Mouse (Mus musculus) thymus, postnatal 36 days (tissue): Measurements from ENCODE around the gene 2610528A11Rik.
A peak's percentile ranks its signal among the peaks of the same experiment; 100 is the strongest.
"Not testable (repeated sequence)": the region's sequence is repeated elsewhere in the genome, so short reads cannot be mapped to it uniquely, and the experiment has no call there.

ENCODE experiments used
- DNase-seq, 2 experiments: peaks; one replicate each; pipeline ENCODE4 v3.0.0; 2022; ENCODE audit warnings: mixed read lengths in 2 of 2

The 2610528A11Rik gene

GRCm38 (mm10) chr14:37113922-37114321, at the start of gene 2610528A11Rik:
TSS of gene 2610528A11Rik (minus strand) at chr14:37114022.
- no peak for DNase-seq

GRCm38 (mm10) chr14:37163277-37163956, 49.6 kb upstream of the 2610528A11Rik start:
- no peak for DNase-seq

DNA sequence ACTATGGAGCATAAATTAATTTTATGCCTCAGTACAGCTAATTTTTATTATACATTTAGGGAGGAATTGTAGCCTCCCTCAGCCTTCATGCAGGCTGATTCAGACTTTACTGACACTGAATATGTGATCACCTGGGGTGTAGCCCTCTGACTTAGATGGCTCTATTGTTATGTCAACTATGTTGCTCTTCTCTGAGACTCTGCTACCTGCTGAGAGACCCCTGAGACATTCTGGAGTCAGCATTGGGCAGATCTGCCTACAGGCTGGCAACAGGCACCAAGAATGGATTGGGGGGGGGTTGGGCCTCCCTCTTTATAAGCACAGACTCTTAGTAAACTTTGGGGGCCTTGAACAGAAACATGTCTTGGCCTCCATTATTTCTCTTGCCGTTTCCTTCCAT, 40.6 kb upstream of the 2610528A11Rik start:
- no peak for DNase-seq

DNA sequence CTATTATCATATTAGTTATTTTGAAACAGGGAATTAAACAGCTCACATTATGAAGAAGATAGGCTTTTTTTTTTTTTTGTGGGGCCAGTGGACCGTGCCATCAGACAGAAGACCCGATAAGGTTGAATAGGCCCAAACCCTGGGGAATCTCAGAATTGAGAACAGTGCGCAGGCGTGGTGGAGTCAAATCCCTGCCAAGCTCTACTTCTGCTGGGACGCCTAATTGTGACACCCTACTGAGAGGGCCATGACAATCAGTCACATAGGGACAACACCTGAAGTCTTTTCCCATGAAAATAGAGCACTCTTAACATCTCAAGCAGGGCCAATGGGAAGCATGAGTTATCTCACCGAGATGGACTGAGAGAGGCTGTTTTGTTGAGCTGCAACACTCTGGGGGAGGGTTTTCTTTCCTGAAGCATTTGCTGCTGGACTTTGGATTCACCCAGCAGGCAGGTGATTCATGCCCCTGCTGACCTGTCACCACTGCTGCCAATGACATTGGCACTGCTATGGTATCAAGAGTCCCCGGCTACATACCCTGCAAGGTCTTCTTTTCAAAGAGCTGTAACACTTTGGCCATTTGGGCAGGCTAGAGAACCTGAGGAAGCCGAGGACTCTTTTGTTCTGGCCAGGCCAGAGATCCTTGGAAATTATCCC, 25.4 kb upstream of the 2610528A11Rik start:
- DNase-seq, result no peak

DNA sequence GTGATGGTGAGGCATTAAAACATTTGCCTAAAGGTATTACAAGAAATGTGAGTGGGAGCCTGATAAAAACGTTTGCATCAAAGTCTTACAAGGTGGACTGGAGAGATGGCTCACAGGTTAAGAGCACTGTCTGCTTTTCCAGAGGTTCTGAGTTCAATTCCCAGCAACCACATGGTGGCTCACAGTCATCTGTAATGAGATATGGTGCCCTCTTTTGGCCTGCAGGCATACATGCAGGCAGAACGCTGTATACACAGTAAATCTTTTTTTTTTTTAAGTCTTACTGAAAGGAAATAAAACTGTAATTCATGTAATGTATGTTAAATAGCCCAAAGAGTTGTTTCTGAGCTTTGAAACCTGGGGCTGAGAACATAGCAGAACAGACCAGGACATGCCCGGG, 23.8 kb upstream of the 2610528A11Rik start:
- DNase-seq, result not testable (repeated sequence)

DNA sequence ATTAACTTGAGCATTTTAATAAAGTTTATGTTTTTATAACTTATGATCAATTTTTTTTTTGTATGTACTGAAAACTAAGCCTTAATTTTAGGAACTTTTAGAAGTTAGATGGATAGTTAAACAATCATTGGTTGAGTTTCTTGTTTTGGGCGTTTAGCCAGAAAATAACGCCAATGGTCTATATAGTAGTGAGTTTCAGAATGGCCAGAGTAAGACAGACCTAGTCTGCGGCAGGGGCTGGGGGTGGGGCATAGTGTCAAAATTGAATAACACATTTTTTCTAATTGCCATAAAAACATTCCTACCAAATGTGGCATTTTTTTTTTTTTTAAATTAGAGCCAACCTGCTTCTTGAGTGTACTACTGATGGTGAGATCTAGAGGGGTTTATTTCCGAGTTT, 22.3 kb upstream of the 2610528A11Rik start:
- DNase-seq, result no peak

DNA sequence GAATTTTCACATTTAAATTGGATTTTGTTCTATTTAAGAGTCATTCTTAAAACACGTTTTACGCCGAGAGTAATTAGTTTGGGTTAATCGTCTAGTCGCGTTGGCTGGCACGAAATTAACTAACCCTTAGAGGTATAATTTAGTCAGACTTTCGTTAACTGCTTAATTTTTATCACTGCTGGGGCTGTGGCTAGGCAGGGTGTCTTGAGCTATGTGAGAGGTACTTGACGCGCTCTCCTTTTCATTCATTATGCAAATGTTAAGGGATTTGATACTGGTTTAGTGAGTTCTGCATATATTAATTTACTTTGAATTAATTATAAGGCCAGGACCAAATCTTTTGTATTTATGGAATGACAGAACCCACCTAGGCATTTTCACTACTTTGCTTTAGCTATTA, 21.8 kb upstream of the 2610528A11Rik start:
- DNase-seq, result no peak

DNA sequence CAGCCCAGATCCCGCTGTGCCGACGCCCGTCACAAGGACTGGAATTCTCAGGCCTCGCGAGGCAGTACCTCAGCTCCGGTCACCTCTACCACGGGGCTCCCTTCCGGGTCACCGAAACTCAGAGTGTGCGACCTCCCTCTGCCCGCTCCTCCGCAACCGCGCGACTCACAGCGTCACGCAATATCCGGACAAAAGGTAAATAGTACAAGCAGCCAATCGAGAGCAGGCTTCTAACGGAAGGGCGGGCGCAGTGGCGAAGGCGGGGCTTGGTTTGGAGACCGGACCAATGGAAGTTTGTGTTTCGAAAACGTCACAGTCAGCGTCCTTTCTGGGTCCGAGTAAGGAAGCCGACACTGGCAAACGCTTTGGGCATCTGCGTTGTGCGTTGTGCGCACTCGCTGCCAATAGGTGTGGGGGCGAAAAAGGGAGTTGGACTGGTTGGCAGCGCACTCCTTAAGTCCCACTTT, 21.3 kb upstream of the 2610528A11Rik start, which contains the start of gene Ghitm:
Gene Ghitm (minus strand): TSS at position 146 of the 467 bp plus-strand sequence.
- DNase-seq, result peak; percentile 96

- DNase-seq, result no peak
Observed at GRCm38 (mm10) chr14:37134304-37135126, 20.7 kb upstream of the 2610528A11Rik start.

- DNase-seq, result peak in 1 of 2 experiments; percentile 13
Observed at GRCm38 (mm10) chr14:37127652-37128051, 13.8 kb upstream of the 2610528A11Rik start.

- no peak for DNase-seq
Observed at GRCm38 (mm10) chr14:37119233-37119632, 5.4 kb upstream of the 2610528A11Rik start.

GRCm38 (mm10) chr14:37112931-37113330, 891 bp downstream of the 2610528A11Rik start:
- no peak for DNase-seq

GRCm38 (mm10) chr14:37111371-37111770, 2.5 kb downstream of the 2610528A11Rik start:
- DNase-seq, result no peak

GRCm38 (mm10) chr14:37110456-37110855, 3.4 kb downstream of the 2610528A11Rik start:
- no peak for DNase-seq

DNA sequence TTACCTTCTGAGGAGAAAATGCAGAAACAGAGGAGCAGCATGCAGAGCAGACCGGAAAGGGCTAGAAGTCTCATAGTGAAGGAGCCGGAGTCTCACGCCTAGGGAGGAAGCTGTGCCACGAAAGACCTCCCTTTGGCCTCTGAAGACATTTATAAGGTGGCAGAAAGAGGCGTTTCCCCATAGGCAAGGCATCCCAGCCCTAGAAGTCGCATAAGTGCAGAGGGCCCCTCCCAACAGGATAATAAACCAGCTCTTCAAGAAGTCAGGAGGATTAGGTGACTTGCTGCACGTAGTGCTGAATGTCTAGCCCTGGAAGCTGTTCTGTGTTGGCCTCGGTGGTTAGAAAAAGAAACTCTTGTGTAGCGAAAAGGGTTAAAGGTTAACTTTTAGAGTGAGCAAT, 3.8 kb downstream of the 2610528A11Rik start:
- DNase-seq, result no peak

GRCm38 (mm10) chr14:37109460-37109859, 4.4 kb downstream of the 2610528A11Rik start:
- no peak for DNase-seq

- no peak for DNase-seq
Observed at GRCm38 (mm10) chr14:37105846-37106245, 8.0 kb downstream of the 2610528A11Rik start.

DNA sequence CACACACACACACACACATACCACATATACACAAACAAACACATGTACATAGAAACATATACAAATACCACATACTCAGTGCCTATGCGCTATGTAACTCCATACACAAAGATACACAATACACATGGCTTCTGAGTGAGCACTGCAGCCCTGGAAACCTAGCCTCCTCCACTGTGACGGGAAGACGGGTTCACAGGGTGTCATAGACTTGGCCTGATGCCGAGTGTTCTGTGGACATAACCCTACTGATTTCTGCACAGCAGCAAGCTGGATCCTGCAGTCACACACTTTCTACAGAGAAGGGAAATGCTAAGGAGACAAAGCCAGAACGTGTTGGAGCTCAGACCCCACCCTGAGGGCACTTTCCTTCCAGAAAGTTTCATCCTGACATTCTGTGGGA, 9.1 kb downstream of the 2610528A11Rik start:
- no peak for DNase-seq

- no peak for DNase-seq
Observed at GRCm38 (mm10) chr14:37102484-37102883, 11.3 kb downstream of the 2610528A11Rik start.

- no peak for DNase-seq
Observed at GRCm38 (mm10) chr14:37101531-37101930, 12.3 kb downstream of the 2610528A11Rik start.

GRCm38 (mm10) chr14:37097956-37098530, 15.8 kb downstream of the 2610528A11Rik start, which contains the start of gene Cdhr1:
TSS of gene Cdhr1 (minus strand) at chr14:37098347.
- no peak for DNase-seq

GRCm38 (mm10) chr14:37095556-37095955, 18.3 kb downstream of the 2610528A11Rik start:
- no peak for DNase-seq

DNA sequence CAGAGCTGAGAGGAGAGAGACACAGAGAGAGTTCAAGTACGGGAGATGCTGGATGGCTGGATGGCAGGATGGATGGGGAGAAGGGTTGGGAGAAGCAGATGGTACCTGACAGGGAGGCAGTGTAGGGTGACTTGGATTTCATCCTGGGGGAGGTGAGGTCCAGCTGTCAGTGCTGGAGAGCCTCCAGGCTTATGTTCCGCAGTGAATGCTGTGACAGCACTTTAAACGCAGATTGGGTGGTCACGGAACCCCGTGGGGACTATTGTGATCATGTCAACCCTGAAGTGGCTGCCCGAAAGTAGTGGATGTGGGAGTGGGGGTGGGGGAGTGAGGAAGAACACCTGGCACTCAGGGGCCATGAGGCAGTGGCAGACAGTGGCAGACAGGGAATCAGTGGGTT, 19.4 kb downstream of the 2610528A11Rik start:
- DNase-seq, result no peak
